Mouse (Mus musculus) neural tube, embryonic 12.5 days (tissue): ENCODE results near the gene Acbd6. TPM values are rescaled to one million over a fixed set of nuclear protein-coding genes. Genes with fewer than 3 reads are reported as not detected.

Experiments
- ATAC-seq: fragments of 200-750 bp; cut with Nextera tagmentation; 2 replicates; pipeline ENCODE4 v1.8.0; 2017; ENCODE audit warnings: low read depth, mild to moderate bottlenecking, moderate TSS enrichment, moderate library complexity; ENCODE audit not compliant: low FRiP score
- H3K27ac ChIP-seq: fragments of 300-500 bp; sonication (generic); 2 replicates; pipeline ENCODE4 v1.5.1; 2016
- H3K27me3 ChIP-seq: fragments of 300-500 bp; sonication (generic); replicated peaks from 2 replicates; pipeline ENCODE4 v1.6.1; 2016; ENCODE audit warnings: mild to moderate bottlenecking
- H3K36me3 ChIP-seq: fragments of 300-500 bp; sonication (generic); 2 replicates; pipeline ENCODE4 v1.6.1; 2016; ENCODE audit warnings: mild to moderate bottlenecking
- H3K4me1 ChIP-seq: fragments of 300-500 bp; sonication (generic); 2 replicates; pipeline ENCODE4 v1.6.1; 2016
- H3K4me2 ChIP-seq: fragments of 300-500 bp; sonication (generic); replicated peaks from 2 replicates; pipeline ENCODE4 v1.6.1; 2016; ENCODE audit warnings: mild to moderate bottlenecking
- H3K4me3 ChIP-seq: fragments of 300-500 bp; sonication (generic); 2 replicates; pipeline ENCODE4 v1.5.1; 2016
- H3K9ac ChIP-seq: fragments of 300-500 bp; sonication (generic); 2 replicates; pipeline ENCODE4 v1.6.1; 2016; ENCODE audit warnings: mild to moderate bottlenecking
- H3K9me3 ChIP-seq: fragments of 300-500 bp; sonication (generic); 2 replicates; pipeline ENCODE4 v1.6.1; 2016; ENCODE audit warnings: mild to moderate bottlenecking
- whole genome bisulfite sequencing: fragments of 180-500 bp; shearing (Covaris S2); methylation state at CpG from one replicate; pipeline ENCODE4 v1.1.7; 2016; 5-methylcytosine and 5-hydroxymethylcytosine counted together
- polyA plus RNA-seq: library from polyadenylated mRNA; unstranded; fragments of >200 nt; fragmentation: Nextera tagmentation; extraction: Ambion mirVana; gene quantifications from 2 replicates; pipeline ENCODE4 v1.2.1, GENCODE M21; 2016

Gene Acbd6
- polyA plus RNA-seq, 1 experiment from 2014 or later = 97.7 TPM

GRCm38 (mm10) chr1:155564741-155565140 lies 6.8 kb downstream of the Acbd6 start:
- H3K27me3 ChIP-seq = no peaks in the 10 kb centered on the region
- H3K4me1 ChIP-seq = peaks cover 4% of the 10 kb centered on the region
- H3K9me3 ChIP-seq = peaks cover 4% of the 10 kb centered on the region; the same call in 1 of the 2 replicates
- H3K36me3 ChIP-seq = peaks cover 18% of the 10 kb centered on the region
- H3K27ac ChIP-seq = no peak overlapping the region
- no peak for ATAC-seq
- 27% methylated on average over 3 of the region's 3 CpGs for whole genome bisulfite sequencing
- no peak overlapping the region for H3K4me2 ChIP-seq
- no peak overlapping the region for H3K9ac ChIP-seq
- H3K4me3 ChIP-seq = no peak overlapping the region

GRCm38 (mm10) chr1:155568133-155568532 lies 10.2 kb downstream of the Acbd6 start:
- Histone ChIP-seq H3K9me3 (peaks cover 4% of the 10 kb centered on the region; the same call in 1 of the 2 replicates), H3K4me1 (no peaks in the 10 kb centered on the region), H3K36me3 (peaks cover 18% of the 10 kb centered on the region), H3K27me3 (no peaks in the 10 kb centered on the region), H3K4me3 (no peak overlapping the region), H3K4me2 (no peak overlapping the region), H3K27ac (no peak overlapping the region), H3K9ac (no peak overlapping the region)
- 96% methylated on average over 9 of the region's 9 CpGs for WGBS
- ATAC-seq = no peak

GRCm38 (mm10) chr1:155569340-155569739 lies 11.4 kb downstream of the Acbd6 start:
- 97% methylated on average over 4 of the region's 4 CpGs for WGBS
- H3K4me2 ChIP-seq = no peak overlapping the region
- no peak overlapping the region for H3K27ac ChIP-seq
- H3K4me3 ChIP-seq = no peak overlapping the region
- peaks cover 18% of the 10 kb centered on the region for H3K36me3 ChIP-seq
- H3K9ac ChIP-seq = no peak overlapping the region
- H3K27me3 ChIP-seq = no peaks in the 10 kb centered on the region
- peaks cover 4% of the 10 kb centered on the region; the same call in 1 of the 2 replicates for H3K9me3 ChIP-seq
- no peaks in the 10 kb centered on the region for H3K4me1 ChIP-seq
- ATAC-seq = no peak

- Histone ChIP-seq H3K4me3 (no peak overlapping the region), H3K4me1 (no peaks in the 10 kb centered on the region), H3K27ac (no peak overlapping the region), H3K9me3 (no peaks in the 10 kb centered on the region), H3K27me3 (no peaks in the 10 kb centered on the region), H3K9ac (no peak overlapping the region), H3K36me3 (no peaks in the 10 kb centered on the region), H3K4me2 (no peak overlapping the region)
- peak; percentile 13; the same call in 1 of the 2 replicates for ATAC-seq
- 32% methylated on average over 7 of the region's 7 CpGs for WGBS
Measured at GRCm38 (mm10) chr1:155574966-155575673, 17.2 kb downstream of the Acbd6 start.

- H3K36me3 ChIP-seq = no peaks in the 10 kb centered on the region
- H3K9ac ChIP-seq = no peak overlapping the region
- WGBS = 24% methylated on average over 2 of the region's 2 CpGs
- no peaks in the 10 kb centered on the region for H3K4me1 ChIP-seq
- H3K9me3 ChIP-seq = no peaks in the 10 kb centered on the region
- H3K27me3 ChIP-seq = no peaks in the 10 kb centered on the region
- no peak overlapping the region for H3K27ac ChIP-seq
- no peak overlapping the region for H3K4me2 ChIP-seq
- no peak overlapping the region for H3K4me3 ChIP-seq
- no peak for ATAC-seq
Measured at GRCm38 (mm10) chr1:155576432-155576831, 18.5 kb downstream of the Acbd6 start.

- 68% methylated on average over 2 of the region's 2 CpGs for WGBS
- Histone ChIP-seq H3K4me3 (no peak overlapping the region), H3K9me3 (no peaks in the 10 kb centered on the region), H3K9ac (no peak overlapping the region), H3K4me1 (no peaks in the 10 kb centered on the region), H3K27ac (no peak overlapping the region), H3K4me2 (no peak overlapping the region), H3K27me3 (no peaks in the 10 kb centered on the region), H3K36me3 (no peaks in the 10 kb centered on the region)
- ATAC-seq = no peak
Measured at GRCm38 (mm10) chr1:155577316-155577715, 19.4 kb downstream of the Acbd6 start.

- Histone ChIP-seq H3K9me3 (no peaks in the 10 kb centered on the region), H3K4me2 (no peak overlapping the region), H3K36me3 (no peaks in the 10 kb centered on the region), H3K4me1 (no peaks in the 10 kb centered on the region), H3K9ac (no peak overlapping the region), H3K4me3 (no peak overlapping the region), H3K27me3 (no peaks in the 10 kb centered on the region), H3K27ac (no peak overlapping the region)
- ATAC-seq = no peak
- WGBS = 85% methylated on average over 2 of the region's 2 CpGs
Measured at GRCm38 (mm10) chr1:155587961-155588360, 30.0 kb downstream of the Acbd6 start.

- Histone ChIP-seq H3K4me1 (no peaks in the 10 kb centered on the region), H3K36me3 (no peaks in the 10 kb centered on the region), H3K9me3 (no peaks in the 10 kb centered on the region), H3K4me3 (no peak overlapping the region), H3K27ac (no peak overlapping the region), H3K4me2 (no peak overlapping the region), H3K27me3 (no peaks in the 10 kb centered on the region), H3K9ac (no peak overlapping the region)
- ATAC-seq = no peak
- WGBS = 57% methylated on average over 1 of the region's 1 CpGs
Measured at GRCm38 (mm10) chr1:155594141-155594540, 36.2 kb downstream of the Acbd6 start.

GRCm38 (mm10) chr1:155596576-155596975 lies 38.7 kb downstream of the Acbd6 start:
- Histone ChIP-seq H3K9me3 (no peaks in the 10 kb centered on the region), H3K4me3 (no peak overlapping the region), H3K27me3 (no peaks in the 10 kb centered on the region), H3K36me3 (no peaks in the 10 kb centered on the region), H3K4me1 (no peaks in the 10 kb centered on the region), H3K4me2 (no peak overlapping the region), H3K27ac (no peak overlapping the region), H3K9ac (no peak overlapping the region)
- 96% methylated on average over 3 of the region's 3 CpGs for WGBS
- no peak for ATAC-seq

GRCm38 (mm10) chr1:155604706-155605105 lies 46.8 kb downstream of the Acbd6 start:
- Histone ChIP-seq H3K9me3 (no peaks in the 10 kb centered on the region), H3K27ac (no peak overlapping the region), H3K27me3 (no peaks in the 10 kb centered on the region), H3K36me3 (no peaks in the 10 kb centered on the region), H3K4me3 (no peak overlapping the region), H3K4me2 (no peak overlapping the region), H3K4me1 (peaks cover 15% of the 10 kb centered on the region), H3K9ac (no peak overlapping the region)
- 35% methylated on average over 1 of the region's 1 CpGs for WGBS
- ATAC-seq = no peak

GRCm38 (mm10) chr1:155605391-155606155 lies 47.7 kb downstream of the Acbd6 start:
- WGBS = 30% methylated on average over 11 of the region's 11 CpGs

GRCm38 (mm10) chr1:155606156-155606531 lies 48.2 kb downstream of the Acbd6 start:
- Histone ChIP-seq H3K9me3 (no peaks in the 10 kb centered on the region), H3K9ac (no peak overlapping the region), H3K36me3 (no peaks in the 10 kb centered on the region), H3K27ac (no peak overlapping the region), H3K27me3 (no peaks in the 10 kb centered on the region), H3K4me1 (peaks cover 15% of the 10 kb centered on the region), H3K4me3 (no peak overlapping the region), H3K4me2 (no peak overlapping the region)
- no peak for ATAC-seq
- 64% methylated on average over 8 of the region's 8 CpGs for WGBS

More at GRCm38 (mm10) chr1:155605391-155606155, 47.7 kb downstream of the Acbd6 start:
- no peak overlapping the region; the same call in 1 of the 2 replicates for H3K27ac ChIP-seq
- H3K4me1 ChIP-seq = peaks cover 15% of the 10 kb centered on the region
- peak; percentile 85 for ATAC-seq
- H3K27me3 ChIP-seq = no peaks in the 10 kb centered on the region
- peak overlapping the region; percentile 18; the same call in 1 of the 2 replicates for H3K4me2 ChIP-seq
- H3K9ac ChIP-seq = no peak overlapping the region
- no peak overlapping the region for H3K4me3 ChIP-seq
- no peaks in the 10 kb centered on the region for H3K36me3 ChIP-seq
- no peaks in the 10 kb centered on the region for H3K9me3 ChIP-seq
